Mouse (Mus musculus) kidney, postnatal 4 days (tissue): ENCODE results near the gene Igfbp2.

ENCODE experiments used
- DNase-seq, 2 experiments: peaks; one replicate each; pipeline ENCODE4 v3.0.0; 2021; ENCODE audit warnings: mixed read lengths in 2 of 2

Gene Igfbp2

GRCm38 (mm10) chr1:72815616-72816015 lies 8.7 kb upstream of the Igfbp2 start:
- DNase-seq = no peak

GRCm38 (mm10) chr1:72819995-72820394 lies 4.3 kb upstream of the Igfbp2 start:
- no peak for DNase-seq

GRCm38 (mm10) chr1:72822893-72823292 lies 1.4 kb upstream of the Igfbp2 start:
- no peak for DNase-seq

DNA sequence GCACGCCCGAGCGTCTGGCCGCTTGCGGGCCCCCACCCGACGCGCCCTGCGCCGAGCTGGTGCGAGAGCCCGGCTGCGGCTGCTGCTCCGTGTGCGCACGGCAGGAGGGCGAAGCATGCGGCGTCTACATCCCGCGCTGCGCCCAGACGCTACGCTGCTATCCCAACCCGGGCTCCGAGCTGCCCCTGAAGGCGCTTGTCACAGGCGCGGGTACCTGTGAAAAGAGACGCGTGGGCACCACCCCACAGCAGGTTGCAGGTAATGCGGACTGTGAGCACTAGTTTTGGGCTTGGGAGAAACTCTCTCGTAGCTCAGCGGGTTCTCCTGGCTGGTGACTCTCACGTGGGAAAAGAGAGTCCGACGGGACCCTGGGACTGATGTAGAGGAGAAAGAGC lies 401 bp downstream of the Igfbp2 start:
- DNase-seq = peak in 1 of 2 experiments; percentile 50

DNA sequence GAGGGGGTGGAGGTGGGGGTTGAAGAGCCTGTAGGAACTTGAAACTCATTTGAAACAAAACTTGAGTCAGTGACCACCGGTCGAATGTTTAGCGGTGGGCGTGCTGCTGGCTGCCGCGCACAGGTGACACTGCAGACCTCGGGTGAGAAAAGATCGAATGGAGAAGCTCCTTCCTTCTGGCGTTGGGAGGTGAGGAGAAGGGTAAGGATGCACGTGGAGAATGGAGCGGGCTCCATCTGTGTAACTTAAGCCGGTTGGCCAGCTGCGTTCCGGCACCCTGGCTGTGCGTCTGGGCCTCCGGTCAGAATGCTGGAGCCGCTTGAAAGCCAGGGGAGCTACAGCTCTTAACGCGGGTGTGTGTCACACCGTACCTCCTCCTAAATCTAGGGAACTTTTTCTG lies 983 bp downstream of the Igfbp2 start:
- peak; percentile 53 to 65 for DNase-seq

- no peak for DNase-seq
These were observed 1.6 kb downstream of the Igfbp2 start for GRCm38 (mm10) chr1:72825921-72826320.

GRCm38 (mm10) chr1:72826446-72826845 lies 2.1 kb downstream of the Igfbp2 start:
- no peak for DNase-seq

- no peak for DNase-seq
These were observed 2.6 kb downstream of the Igfbp2 start for GRCm38 (mm10) chr1:72826931-72827330.

GRCm38 (mm10) chr1:72827411-72828315 lies 3.4 kb downstream of the Igfbp2 start:
- DNase-seq = no peak

- no peak for DNase-seq
These were observed 4.5 kb downstream of the Igfbp2 start for GRCm38 (mm10) chr1:72828843-72829242.

DNA sequence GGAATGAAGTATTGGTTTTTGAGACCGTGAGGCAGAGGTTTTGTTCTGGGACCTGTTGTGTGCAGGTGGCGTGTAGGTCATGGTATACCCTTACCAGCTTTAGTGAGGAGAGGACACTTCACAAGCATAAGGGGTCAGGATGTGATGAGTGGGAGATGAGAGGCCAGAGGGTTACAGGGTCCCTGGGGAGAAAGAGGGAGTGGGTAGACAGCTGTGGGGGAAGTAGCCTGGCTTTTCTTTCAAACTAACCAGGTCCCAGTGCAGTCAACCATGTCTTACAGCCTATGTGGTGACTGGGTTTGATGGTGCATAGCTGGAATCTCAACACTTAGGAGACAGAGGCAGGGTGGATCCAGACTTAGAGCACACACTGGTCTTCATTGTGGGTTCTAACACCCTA lies 6.2 kb downstream of the Igfbp2 start:
- DNase-seq = no peak

- DNase-seq = peak in 1 of 2 experiments; percentile 59
These were observed 8.4 kb downstream of the Igfbp2 start for GRCm38 (mm10) chr1:72832715-72833153.

DNA sequence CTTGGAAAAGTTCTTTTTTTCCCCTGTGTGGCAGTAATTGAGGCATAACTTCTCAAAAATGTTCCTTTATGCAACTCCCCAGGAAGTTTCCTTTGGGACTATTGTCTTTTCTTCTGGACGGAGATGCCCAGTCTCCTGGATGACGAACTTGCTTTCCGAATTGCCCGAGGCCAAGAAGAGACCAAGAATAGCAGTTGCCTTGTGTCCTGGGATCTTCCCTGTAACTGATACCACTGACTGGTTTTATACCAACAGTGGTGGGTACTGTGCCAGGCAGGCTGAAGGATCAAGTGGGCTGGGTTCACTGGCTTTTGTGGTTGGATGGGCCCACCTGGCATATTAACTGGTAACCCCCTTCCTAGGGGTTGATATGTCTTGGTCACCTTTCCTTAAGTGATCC lies 9.3 kb downstream of the Igfbp2 start:
- no peak for DNase-seq

GRCm38 (mm10) chr1:72839356-72839755 lies 15.1 kb downstream of the Igfbp2 start:
- no peak for DNase-seq

DNA sequence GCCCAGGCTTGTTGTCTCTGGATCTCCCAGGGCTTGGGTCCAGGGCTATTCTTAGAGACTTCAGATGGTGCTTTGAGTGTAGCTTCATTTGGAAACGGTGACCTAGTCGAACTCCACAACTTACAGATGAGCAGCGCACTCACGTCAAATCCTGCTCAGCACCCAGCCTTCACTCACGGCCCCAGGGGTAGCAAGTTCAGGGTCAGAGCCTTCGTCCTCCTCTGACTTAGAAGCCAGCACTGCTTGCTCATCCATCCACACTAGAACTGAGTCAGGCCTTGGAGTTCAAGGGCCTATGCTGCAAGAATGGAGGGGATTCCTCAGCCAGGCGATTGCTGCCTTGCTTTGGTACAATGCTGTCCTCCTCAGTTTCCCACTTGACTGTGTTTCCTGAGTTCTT lies 15.5 kb downstream of the Igfbp2 start:
- DNase-seq = no peak

- DNase-seq = no peak
These were observed 18.6 kb downstream of the Igfbp2 start for GRCm38 (mm10) chr1:72842666-72843459.

DNA sequence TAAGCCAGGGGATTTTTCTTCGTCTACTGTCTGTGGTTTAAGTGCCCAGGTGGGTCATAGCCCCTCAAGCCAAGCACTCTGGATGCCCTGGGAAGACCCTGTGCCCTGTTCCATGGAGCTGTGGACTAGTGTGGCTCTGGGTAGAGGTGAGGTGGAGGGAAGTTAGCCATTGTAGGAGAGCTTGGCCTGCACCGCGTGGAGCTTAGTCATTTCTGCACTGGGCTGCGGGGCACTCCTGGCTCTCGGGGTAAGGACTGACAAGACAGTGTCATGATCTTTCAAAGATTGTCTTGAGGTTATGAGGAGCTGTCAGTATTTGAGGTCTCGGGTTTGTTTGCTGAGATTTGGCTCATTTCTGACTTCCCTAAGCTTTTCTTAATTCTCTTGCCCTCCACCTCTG lies 20.4 kb downstream of the Igfbp2 start:
- no peak for DNase-seq

- DNase-seq = no peak
These were observed 23.6 kb downstream of the Igfbp2 start for GRCm38 (mm10) chr1:72847849-72848380.

- DNase-seq = no peak
These were observed 24.7 kb downstream of the Igfbp2 start for GRCm38 (mm10) chr1:72849037-72849436.

DNA sequence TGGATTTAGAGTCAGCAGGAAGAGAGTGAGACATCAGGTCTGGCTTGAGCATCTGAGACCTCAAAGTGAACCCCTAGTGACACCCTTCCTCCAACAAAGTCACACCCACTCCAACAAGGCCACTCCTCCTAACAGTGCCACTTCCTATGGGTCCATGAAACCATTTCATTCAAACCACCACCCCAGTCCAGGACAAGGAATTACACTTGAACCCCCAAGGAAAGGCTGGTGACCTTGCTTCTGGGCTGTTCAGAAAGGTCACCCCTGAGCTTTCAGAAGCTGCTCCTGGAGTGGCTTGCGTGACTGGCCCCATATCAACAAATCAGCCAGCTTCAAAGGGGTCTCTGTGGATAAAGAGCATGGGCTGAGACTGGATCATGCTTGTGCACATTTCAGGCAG lies 29.5 kb downstream of the Igfbp2 start:
- DNase-seq = no peak

DNA sequence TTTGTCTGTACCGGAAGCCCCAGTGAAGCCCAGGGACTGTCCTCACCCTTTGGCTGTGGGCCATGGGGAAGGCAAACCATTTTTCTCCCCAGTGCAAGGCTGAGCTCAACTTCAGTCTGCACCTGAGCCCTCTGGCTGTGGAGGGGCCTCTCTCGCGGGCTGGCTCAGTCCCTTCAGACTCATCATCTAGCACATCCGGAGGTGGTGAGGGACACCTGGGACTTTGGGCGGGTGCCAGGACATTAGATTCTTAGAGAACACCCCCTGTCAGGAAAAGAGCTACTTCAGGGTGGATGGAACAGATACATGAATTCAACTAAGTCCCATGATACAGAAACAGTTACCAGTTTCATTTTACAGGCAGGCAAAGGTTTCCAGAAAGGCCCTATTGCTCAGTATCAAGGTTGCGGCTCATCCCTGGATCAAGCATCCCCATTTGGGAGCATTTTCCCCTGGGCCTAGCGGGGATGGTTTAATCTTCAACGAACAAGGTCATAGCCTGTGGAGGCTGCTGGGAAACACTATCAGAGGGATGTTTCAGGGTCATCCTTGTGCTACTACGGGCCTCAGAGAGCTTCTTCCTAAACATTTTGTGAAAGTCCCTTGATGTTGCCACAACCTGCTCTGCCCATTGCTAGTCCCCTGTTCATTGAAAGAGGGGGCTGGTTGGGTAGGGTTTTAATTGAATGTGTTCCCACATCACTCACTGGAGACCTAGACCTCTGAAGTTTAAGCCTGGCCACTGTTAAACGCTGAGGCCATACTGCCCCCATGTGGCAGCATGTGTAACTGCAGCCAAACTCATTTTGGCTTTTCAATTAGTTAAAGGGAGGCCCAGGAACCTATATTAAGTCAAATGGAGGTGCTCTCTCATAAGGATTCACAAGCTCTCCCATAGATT lies 30.3 kb downstream of the Igfbp2 start:
- DNase-seq = peak; percentile 68 to 69

GRCm38 (mm10) chr1:72855729-72856128 lies 31.4 kb downstream of the Igfbp2 start:
- no peak for DNase-seq
